Mouse (Mus musculus) hindbrain, embryonic 12.5 days (tissue): ENCODE data around the gene Meis3. TPM values are rescaled to one million over a fixed set of nuclear protein-coding genes. Genes with fewer than 3 reads are reported as not detected.

Source experiments
- polyA plus RNA-seq: library from polyadenylated mRNA; unstranded; fragments of >200 nt; fragmentation: Nextera tagmentation; extraction: Ambion mirVana; gene quantifications from 2 replicates; pipeline ENCODE4 v1.2.1, GENCODE M21; 2016

Gene Meis3
- polyA plus RNA-seq, 1 experiment from 2014 or later, result 136 TPM

Other genes with a start within 250 kb of the Meis3 start
- gene Nop53, start 229.0 kb upstream of the Meis3 start, polyA plus RNA-seq, result 157 and 167 TPM in 2 replicates
- 10.1 and 16.6 TPM in 2 replicates for gene Ehd2, start 207.5 kb upstream of the Meis3 start, polyA plus RNA-seq
- 10.3 and 10.7 TPM in 2 replicates for gene Bicra, start 127.2 kb upstream of the Meis3 start, polyA plus RNA-seq
- gene Zfp541, start 113.3 kb upstream of the Meis3 start, polyA plus RNA-seq, result 0.05 and 0.07 TPM in 2 replicates
- 182 and 191 TPM in 2 replicates for gene Napa, start 76.6 kb upstream of the Meis3 start, polyA plus RNA-seq
- gene Kptn, start 55.2 kb upstream of the Meis3 start, polyA plus RNA-seq, result 30.9 and 31.5 TPM in 2 replicates
- 1.1 and 1.3 TPM in 2 replicates for gene Slc8a2, start 45.3 kb upstream of the Meis3 start, polyA plus RNA-seq
- gene Dhx34, start 46.9 kb downstream of the Meis3 start, polyA plus RNA-seq, result 16.9 and 19.2 TPM in 2 replicates
- not detected in 2 replicates for gene C5ar2, start 69.1 kb downstream of the Meis3 start, polyA plus RNA-seq
- gene C5ar1, start 84.5 kb downstream of the Meis3 start, polyA plus RNA-seq, result 0.79 and 2.0 TPM in 2 replicates
- 23.3 and 25.4 TPM in 2 replicates for gene Inafm1, start 98.5 kb downstream of the Meis3 start, polyA plus RNA-seq
- gene Ccdc9, start 111.7 kb downstream of the Meis3 start, polyA plus RNA-seq, result 43.4 and 46.7 TPM in 2 replicates
- 20.0 and 21.1 TPM in 2 replicates for gene Bbc3, start 133.3 kb downstream of the Meis3 start, polyA plus RNA-seq
- 307 and 311 TPM in 2 replicates for gene Sae1, start 212.7 kb downstream of the Meis3 start, polyA plus RNA-seq
- gene Zc3h4, start 225.8 kb downstream of the Meis3 start, polyA plus RNA-seq, result 26.4 and 30.0 TPM in 2 replicates